Mouse (Mus musculus) limb, embryonic 15.5 days (tissue): ENCODE measurements around the gene Tesc. TPM values are rescaled to one million over a fixed set of nuclear protein-coding genes. Genes with fewer than 3 reads are reported as not detected.

Experiments
- ATAC-seq: fragments of 200-750 bp; cut with Nextera tagmentation; 2 replicates; pipeline ENCODE4 v1.8.0; 2017; ENCODE audit warnings: low read depth, moderate TSS enrichment; ENCODE audit not compliant: insufficient number of reproducible peaks, low FRiP score, low TSS enrichment
- H3K27ac ChIP-seq: fragments of 300-500 bp; sonication (generic); 2 replicates; pipeline ENCODE4 v1.5.1; 2015; ENCODE audit warnings: moderate library complexity, mild to moderate bottlenecking, inconsistent platforms
- H3K27me3 ChIP-seq: fragments of 300-500 bp; sonication (generic); 2 replicates; pipeline ENCODE4 v1.6.1; 2015; ENCODE audit warnings: inconsistent platforms
- H3K36me3 ChIP-seq: fragments of 300-500 bp; sonication (generic); 2 replicates; pipeline ENCODE4 v1.6.1; 2015; ENCODE audit warnings: inconsistent platforms
- H3K4me1 ChIP-seq: fragments of 300-500 bp; sonication (generic); 2 replicates; pipeline ENCODE4 v1.6.1; 2015; ENCODE audit warnings: inconsistent platforms
- H3K4me2 ChIP-seq: fragments of 300-500 bp; sonication (generic); 2 replicates; pipeline ENCODE4 v1.6.1; 2015; ENCODE audit warnings: mild to moderate bottlenecking, inconsistent platforms
- H3K4me3 ChIP-seq: fragments of 300-500 bp; sonication (generic); 2 replicates; pipeline ENCODE4 v1.5.1; 2015; ENCODE audit warnings: mild to moderate bottlenecking, inconsistent platforms
- H3K9ac ChIP-seq: fragments of 300-500 bp; sonication (generic); 2 replicates; pipeline ENCODE4 v1.6.1; 2015; ENCODE audit warnings: inconsistent platforms
- H3K9me3 ChIP-seq: fragments of 300-500 bp; sonication (generic); 2 replicates; pipeline ENCODE4 v1.6.1; 2016; ENCODE audit warnings: inconsistent platforms
- WGBS: fragments of 180-500 bp; shearing (Covaris S2); methylation state at CpG from one replicate; pipeline ENCODE4 v1.1.7; 2015; 5-methylcytosine and 5-hydroxymethylcytosine counted together
- polyA plus RNA-seq: library from polyadenylated mRNA; unstranded; fragments of >200 nt; fragmentation: Nextera tagmentation; extraction: Ambion mirVana; gene quantifications from 2 replicates; pipeline ENCODE4 v1.2.1, GENCODE M21; 2015

Gene Tesc
- polyA plus RNA-seq, 1 experiment from 2014 or later, result 27.2 TPM

GRCm38 (mm10) chr5:118047091-118047757 is 19.7 kb downstream of the Tesc start:
- Histone ChIP-seq H3K27me3 (no peaks in the 10 kb centered on the region), H3K4me1 (no peaks in the 10 kb centered on the region), H3K9me3 (no peaks in the 10 kb centered on the region), H3K4me3 (no peak overlapping the region), H3K36me3 (no peaks in the 10 kb centered on the region), H3K27ac (no peak overlapping the region), H3K4me2 (no peak overlapping the region), H3K9ac (no peak overlapping the region)
- WGBS, result 87% methylated on average over 14 of the region's 14 CpGs
- no peak for ATAC-seq

- no peak overlapping the region for H3K9ac ChIP-seq
- H3K36me3 ChIP-seq, result no peaks in the 10 kb centered on the region
- H3K4me1 ChIP-seq, result no peaks in the 10 kb centered on the region
- H3K9me3 ChIP-seq, result no peaks in the 10 kb centered on the region
- ATAC-seq, result no peak
- H3K4me2 ChIP-seq, result no peak overlapping the region
- no peak overlapping the region for H3K27ac ChIP-seq
- 74% methylated on average over 4 of the region's 4 CpGs for WGBS
- H3K27me3 ChIP-seq, result no peaks in the 10 kb centered on the region
- no peak overlapping the region for H3K4me3 ChIP-seq
These were observed 20.9 kb downstream of the Tesc start for GRCm38 (mm10) chr5:118048412-118048811.

GRCm38 (mm10) chr5:118048928-118049327 is 21.4 kb downstream of the Tesc start:
- no peaks in the 10 kb centered on the region for H3K27me3 ChIP-seq

GRCm38 (mm10) chr5:118050743-118051142 is 23.2 kb downstream of the Tesc start:
- 72% methylated on average over 4 of the region's 4 CpGs for WGBS
- Histone ChIP-seq H3K36me3 (no peaks in the 10 kb centered on the region), H3K27ac (no peak overlapping the region), H3K4me2 (no peak overlapping the region), H3K27me3 (no peaks in the 10 kb centered on the region), H3K4me3 (no peak overlapping the region), H3K9me3 (no peaks in the 10 kb centered on the region), H3K9ac (no peak overlapping the region), H3K4me1 (no peaks in the 10 kb centered on the region)
- no peak for ATAC-seq

More at GRCm38 (mm10) chr5:118048928-118049327, 21.4 kb downstream of the Tesc start:
- ATAC-seq, result no peak
- H3K36me3 ChIP-seq, result no peaks in the 10 kb centered on the region
- no peak overlapping the region for H3K4me2 ChIP-seq
- H3K4me3 ChIP-seq, result no peak overlapping the region
- H3K4me1 ChIP-seq, result no peaks in the 10 kb centered on the region
- H3K9me3 ChIP-seq, result no peaks in the 10 kb centered on the region
- WGBS, result 81% methylated on average over 5 of the region's 5 CpGs
- no peak overlapping the region for H3K27ac ChIP-seq
- H3K9ac ChIP-seq, result no peak overlapping the region

- Histone ChIP-seq H3K9me3 (no peaks in the 10 kb centered on the region), H3K9ac (no peak overlapping the region), H3K36me3 (no peaks in the 10 kb centered on the region), H3K4me1 (peaks cover 4% of the 10 kb centered on the region; the same call in 1 of the 2 replicates), H3K4me2 (no peak overlapping the region), H3K4me3 (no peak overlapping the region), H3K27me3 (no peaks in the 10 kb centered on the region), H3K27ac (no peak overlapping the region)
- 62% methylated on average over 8 of the region's 8 CpGs for WGBS
- ATAC-seq, result no peak
These were observed 24.6 kb downstream of the Tesc start for GRCm38 (mm10) chr5:118051981-118052662.

GRCm38 (mm10) chr5:118053205-118053604 is 25.7 kb downstream of the Tesc start:
- H3K4me2 ChIP-seq, result no peak overlapping the region
- WGBS, result 98% methylated on average over 2 of the region's 2 CpGs
- no peak overlapping the region for H3K27ac ChIP-seq
- H3K4me3 ChIP-seq, result no peak overlapping the region
- H3K9ac ChIP-seq, result no peak overlapping the region
- ATAC-seq, result no peak
- H3K36me3 ChIP-seq, result no peaks in the 10 kb centered on the region
- peaks cover 15% of the 10 kb centered on the region for H3K4me1 ChIP-seq
- no peaks in the 10 kb centered on the region for H3K9me3 ChIP-seq
- H3K27me3 ChIP-seq, result no peaks in the 10 kb centered on the region

- H3K27ac ChIP-seq, result no peak overlapping the region
- 14% methylated on average over 8 of the region's 8 CpGs for WGBS
- H3K9ac ChIP-seq, result no peak overlapping the region
- H3K27me3 ChIP-seq, result no peaks in the 10 kb centered on the region
- H3K4me3 ChIP-seq, result no peak overlapping the region
- ATAC-seq, result no peak
- H3K36me3 ChIP-seq, result no peaks in the 10 kb centered on the region
- H3K9me3 ChIP-seq, result no peaks in the 10 kb centered on the region
- H3K4me1 ChIP-seq, result peaks cover 15% of the 10 kb centered on the region
- H3K4me2 ChIP-seq, result no peak overlapping the region; the same call in 1 of the 2 replicates
These were observed 30.1 kb downstream of the Tesc start for GRCm38 (mm10) chr5:118057508-118058111.

- Histone ChIP-seq H3K4me1 (peaks cover 20% of the 10 kb centered on the region), H3K27me3 (no peaks in the 10 kb centered on the region), H3K36me3 (0 out of 2 replicates have a peak, but pooled peaks cover 3% of the 10 kb centered on the region), H3K27ac (no peak overlapping the region), H3K4me3 (no peak overlapping the region), H3K9ac (no peak overlapping the region), H3K9me3 (no peaks in the 10 kb centered on the region), H3K4me2 (no peak overlapping the region)
- no peak for ATAC-seq
- 91% methylated on average over 10 of the region's 10 CpGs for WGBS
These were observed 31.3 kb downstream of the Tesc start for GRCm38 (mm10) chr5:118058858-118059257.

GRCm38 (mm10) chr5:118059646-118060045 is 32.1 kb downstream of the Tesc start:
- Histone ChIP-seq H3K4me1 (peaks cover 24% of the 10 kb centered on the region), H3K27me3 (no peaks in the 10 kb centered on the region), H3K9ac (no peak overlapping the region), H3K27ac (no peak overlapping the region), H3K4me3 (no peak overlapping the region), H3K36me3 (peaks cover 5% of the 10 kb centered on the region), H3K9me3 (no peaks in the 10 kb centered on the region), H3K4me2 (no peak overlapping the region)
- WGBS, result 85% methylated on average over 9 of the region's 9 CpGs
- no peak for ATAC-seq

GRCm38 (mm10) chr5:118061391-118061790 is 33.8 kb downstream of the Tesc start:
- no peaks in the 10 kb centered on the region for H3K9me3 ChIP-seq
- ATAC-seq, result no peak

GRCm38 (mm10) chr5:118063181-118063621 is 35.7 kb downstream of the Tesc start:
- peaks cover 28% of the 10 kb centered on the region for H3K4me1 ChIP-seq
- no peak overlapping the region for H3K27ac ChIP-seq
- 77% methylated on average over 8 of the region's 8 CpGs for WGBS
- no peak overlapping the region for H3K4me2 ChIP-seq
- no peaks in the 10 kb centered on the region for H3K9me3 ChIP-seq
- H3K27me3 ChIP-seq, result no peaks in the 10 kb centered on the region
- H3K4me3 ChIP-seq, result no peak overlapping the region
- ATAC-seq, result no peak
- no peak overlapping the region for H3K9ac ChIP-seq
- H3K36me3 ChIP-seq, result peaks cover 40% of the 10 kb centered on the region

More at GRCm38 (mm10) chr5:118061391-118061790, 33.8 kb downstream of the Tesc start:
- Histone ChIP-seq H3K4me3 (no peak overlapping the region), H3K4me1 (peaks cover 34% of the 10 kb centered on the region), H3K27ac (no peak overlapping the region), H3K4me2 (no peak overlapping the region), H3K9ac (no peak overlapping the region), H3K27me3 (no peaks in the 10 kb centered on the region), H3K36me3 (peaks cover 22% of the 10 kb centered on the region)
- WGBS, result 94% methylated on average over 18 of the region's 18 CpGs
